Mouse (Mus musculus): ENCODE data around the gene Fam184b.

GRCm38 (mm10) chr5:45576716-45577115, 62.7 kb downstream of the Fam184b start:
- TF ChIP-seq CTCF (conservative IDR thresholded peaks at IDR 0.05 in 1 of 2, IDR thresholded peaks at IDR 0.05 in 1 of 2; ENCODE audit: low read depth in 2 of 2, low read length in 2 of 2) (no peak), CHD1 (IDR thresholded peaks at IDR 0.05; ENCODE audit: low read depth, low read length) (no peak), PAX5 (IDR thresholded peaks at IDR 0.05; ENCODE audit: low read length) (no peak), MAFK (IDR thresholded peaks at IDR 0.05; ENCODE audit: insufficient replicate concordance, low read length) (no peak), BHLHE40 (IDR thresholded peaks at IDR 0.05; ENCODE audit: low read depth, low read length) (no peak), POLR2A (IDR thresholded peaks at IDR 0.05; ENCODE audit: low read depth, low read length) (no peak), POLR2AphosphoS2 (IDR thresholded peaks at IDR 0.05; ENCODE audit: low read depth, low read length) (no peak)
